ENCODE assay signal across 19 mouse cellular contexts in genomic region chr3:51719982-51720381, GRCm38 (mm10).
"Had no signal": no experiment of that assay in that cellular context is flagged by ENCODE, and none has a peak within 500 bp of the region (broad histone marks: within the 10 kb centered on the region; RNA-seq: fewer than 3 reads in every experiment).

No protein-coding gene starts in this region.

- H3K9ac ChIP-seq: limb, embryonic 12.5 days; limb, embryonic 15.5 days; liver, embryonic 14.5 days; liver, postnatal 0 days; midbrain, embryonic 12.5 days; midbrain, embryonic 15.5 days; neural tube, embryonic 13.5 days had no signal

- H3K4me3 ChIP-seq: limb, embryonic 12.5 days; limb, embryonic 15.5 days; midbrain, embryonic 12.5 days; midbrain, embryonic 15.5 days; neural tube, embryonic 13.5 days had no signal

- DNase-seq: kidney, adult 18-20 months; kidney, adult 9 months; layer of hippocampus, postnatal 36 days; left cerebral cortex, postnatal 4 days; liver, postnatal 0 days; retina, postnatal 1 day; right cerebral cortex, postnatal 25 days; thymus, adult 2 months; thymus, postnatal 14 days; thymus, postnatal 4 days had no signal

- H3K9me3 ChIP-seq: limb, embryonic 12.5 days; limb, embryonic 15.5 days; midbrain, embryonic 12.5 days; midbrain, embryonic 15.5 days; neural tube, embryonic 13.5 days had no signal

- H3K36me3 ChIP-seq: limb, embryonic 12.5 days; limb, embryonic 15.5 days; midbrain, embryonic 12.5 days; midbrain, embryonic 15.5 days; neural tube, embryonic 13.5 days had no signal

- H3K27ac ChIP-seq: limb, embryonic 12.5 days; limb, embryonic 15.5 days; liver, embryonic 14.5 days; midbrain, embryonic 12.5 days; midbrain, embryonic 15.5 days; neural tube, embryonic 13.5 days had no signal

- H3K27me3 ChIP-seq: limb, embryonic 15.5 days; midbrain, embryonic 12.5 days; midbrain, embryonic 15.5 days; neural tube, embryonic 13.5 days had no signal

- H3K4me1 ChIP-seq: midbrain, embryonic 12.5 days; midbrain, embryonic 15.5 days had no signal

- H3K4me2 ChIP-seq: limb, embryonic 12.5 days; limb, embryonic 15.5 days; liver, embryonic 11.5 days; midbrain, embryonic 12.5 days; midbrain, embryonic 15.5 days; neural tube, embryonic 13.5 days had no signal

- ATAC-seq: inflammation-experienced regulatory T-cells, adult 6 months; intestine, embryonic 16.5 days; liver, postnatal 0 days; midbrain, embryonic 15.5 days had no signal
